Mouse (Mus musculus) liver, adult (tissue): ENCODE results near the gene Khdrbs2.
"Not testable (repeated sequence)": the region's sequence is repeated elsewhere in the genome, so short reads cannot be mapped to it uniquely, and the experiment has no call there.

Experiments used
- GATA4 ChIP-seq: IDR thresholded peaks from 2 replicates; pipeline ENCODE4 v1.6.1; 2014; ENCODE audit warnings: mild to moderate bottlenecking, low read length; ENCODE audit not compliant: insufficient replicate concordance

Gene Khdrbs2

GRCm38 (mm10) chr1:32407651-32408050 is 235.1 kb downstream of the Khdrbs2 start:
- no peak for TF ChIP-seq GATA4

- no peak for TF ChIP-seq GATA4
Observed at GRCm38 (mm10) chr1:32428410-32428809, 255.9 kb downstream of the Khdrbs2 start.

GRCm38 (mm10) chr1:32429493-32429892 is 257.0 kb downstream of the Khdrbs2 start:
- TF ChIP-seq GATA4 = no peak

- TF ChIP-seq GATA4 = no peak
Observed at GRCm38 (mm10) chr1:32430516-32430915, 258.0 kb downstream of the Khdrbs2 start.

- no peak for TF ChIP-seq GATA4
Observed at GRCm38 (mm10) chr1:32433118-32433517, 260.6 kb downstream of the Khdrbs2 start.

- TF ChIP-seq GATA4 = no peak
Observed at GRCm38 (mm10) chr1:32443927-32444326, 271.4 kb downstream of the Khdrbs2 start.

GRCm38 (mm10) chr1:32463103-32463516 is 290.6 kb downstream of the Khdrbs2 start:
- TF ChIP-seq GATA4 = no peak

GRCm38 (mm10) chr1:32471022-32471421 is 298.5 kb downstream of the Khdrbs2 start:
- no peak for TF ChIP-seq GATA4

GRCm38 (mm10) chr1:32471502-32472214 is 299.1 kb downstream of the Khdrbs2 start:
- TF ChIP-seq GATA4 = no peak

GRCm38 (mm10) chr1:32487944-32488343 is 315.4 kb downstream of the Khdrbs2 start:
- no peak for TF ChIP-seq GATA4

- TF ChIP-seq GATA4 = no peak
Observed at GRCm38 (mm10) chr1:32503381-32503780, 330.9 kb downstream of the Khdrbs2 start.

- not testable (repeated sequence) for TF ChIP-seq GATA4
Observed at GRCm38 (mm10) chr1:32547194-32547593, 374.7 kb downstream of the Khdrbs2 start, which contains the start of gene Gm5415. Gene Gm5415, minus strand, starts transcription at chr1:32547294.

GRCm38 (mm10) chr1:32553459-32553858 is 380.9 kb downstream of the Khdrbs2 start:
- TF ChIP-seq GATA4 = no peak

GRCm38 (mm10) chr1:32553925-32554324 is 381.4 kb downstream of the Khdrbs2 start:
- TF ChIP-seq GATA4 = no peak

GRCm38 (mm10) chr1:32568901-32569300 is 396.4 kb downstream of the Khdrbs2 start:
- no peak; the same call in 1 of the 2 replicates for TF ChIP-seq GATA4

GRCm38 (mm10) chr1:32626060-32626459 is 453.5 kb downstream of the Khdrbs2 start:
- no peak for TF ChIP-seq GATA4
